Mouse (Mus musculus) T-cell, adult 2 months (primary cell): ENCODE data around the gene Crnkl1.

Experiments used
- DNase-seq: peaks from one replicate; pipeline ENCODE4 v3.0.0; 2022; ENCODE audit warnings: low spot score

Gene Crnkl1

GRCm38 (mm10) chr2:145934339-145935231 lies at the start of gene Crnkl1, which contains the start of gene Cfap61:
TSS of gene Crnkl1 (minus strand) at chr2:145935014.
TSS of gene Cfap61 (plus strand) at chr2:145934784.
- peak; percentile 95 for DNase-seq

GRCm38 (mm10) chr2:145982317-145983045 lies 47.7 kb upstream of the Crnkl1 start:
- DNase-seq = no peak

GRCm38 (mm10) chr2:145981699-145982112 lies 46.9 kb upstream of the Crnkl1 start:
- no peak for DNase-seq

GRCm38 (mm10) chr2:145980881-145981280 lies 46.1 kb upstream of the Crnkl1 start:
- no peak for DNase-seq

GRCm38 (mm10) chr2:145979616-145980015 lies 44.8 kb upstream of the Crnkl1 start:
- no peak for DNase-seq

GRCm38 (mm10) chr2:145972571-145972970 lies 37.8 kb upstream of the Crnkl1 start:
- no peak for DNase-seq

- no peak for DNase-seq
Measured at GRCm38 (mm10) chr2:145971237-145972010, 36.6 kb upstream of the Crnkl1 start.

- DNase-seq = no peak
Measured at GRCm38 (mm10) chr2:145970751-145971150, 35.9 kb upstream of the Crnkl1 start.

- no peak for DNase-seq
Measured at GRCm38 (mm10) chr2:145961861-145962260, 27.0 kb upstream of the Crnkl1 start.

GRCm38 (mm10) chr2:145958551-145958950 lies 23.7 kb upstream of the Crnkl1 start:
- DNase-seq = no peak

- no peak for DNase-seq
Measured at GRCm38 (mm10) chr2:145958097-145958496, 23.3 kb upstream of the Crnkl1 start.

GRCm38 (mm10) chr2:145957450-145957849 lies 22.6 kb upstream of the Crnkl1 start:
- no peak for DNase-seq

GRCm38 (mm10) chr2:145956318-145956717 lies 21.5 kb upstream of the Crnkl1 start:
- DNase-seq = no peak

- no peak for DNase-seq
Measured at GRCm38 (mm10) chr2:145955844-145956243, 21.0 kb upstream of the Crnkl1 start.

GRCm38 (mm10) chr2:145952726-145953125 lies 17.9 kb upstream of the Crnkl1 start:
- no peak for DNase-seq

- DNase-seq = no peak
Measured at GRCm38 (mm10) chr2:145950239-145950638, 15.4 kb upstream of the Crnkl1 start.

GRCm38 (mm10) chr2:145949475-145950068 lies 14.8 kb upstream of the Crnkl1 start:
- no peak for DNase-seq

GRCm38 (mm10) chr2:145948402-145948954 lies 13.7 kb upstream of the Crnkl1 start:
- DNase-seq = no peak

- no peak for DNase-seq
Measured at GRCm38 (mm10) chr2:145944286-145944685, 9.5 kb upstream of the Crnkl1 start.

GRCm38 (mm10) chr2:145941403-145941802 lies 6.6 kb upstream of the Crnkl1 start:
- DNase-seq = no peak

GRCm38 (mm10) chr2:145936975-145937374 lies 2.2 kb upstream of the Crnkl1 start:
- no peak for DNase-seq
